Mouse (Mus musculus): ENCODE measurements around the gene Ece1. TPM values are rescaled to one million over a fixed set of nuclear protein-coding genes. Genes with fewer than 3 reads are reported as not detected.

Ece1 gene
- total and polyA plus RNA-seq, 3 experiments: 25.3 to 43.8 TPM; not detected in 1

GRCm38 (mm10) chr4:137902873-137903272, 40.8 kb downstream of the Ece1 start:
- Histone ChIP-seq H3K27me3 (ENCODE audit: control insufficient read depth in 1 of 2, insufficient read depth in 2 of 2, low read length in 2 of 2) (no peaks in the 10 kb centered on the region), H3K27ac (ENCODE audit: control insufficient read depth, low read depth, low read length) (no peak overlapping the region), H3K79me2 (ENCODE audit: control insufficient read depth, insufficient read depth, low read length, poor library complexity) (no peaks in the 10 kb centered on the region), H3K36me3 (ENCODE audit: control insufficient read depth in 1 of 2, insufficient read depth in 2 of 2, low read length in 2 of 2) (no peaks in the 10 kb centered on the region), H3K4me1 (ENCODE audit: control insufficient read depth in 1 of 2, insufficient read depth in 2 of 2, low read length in 2 of 2) (no peaks in the 10 kb centered on the region), H3K9ac (ENCODE audit: control insufficient read depth, low read depth, low read length, poor library complexity, severe bottlenecking) (no peak overlapping the region), H3K9me3 (replicated peaks; ENCODE audit: insufficient read depth, low read length) (no peaks in the 10 kb centered on the region), H3K4me3 (ENCODE audit: control insufficient read depth in 1 of 2, insufficient read depth in 1 of 2, low read depth in 2 of 2, low read length in 2 of 2) (no peak overlapping the region)
- DNase-seq (ENCODE audit: low read depth, low spot score): no peak
- TF ChIP-seq MAX (IDR thresholded peaks at IDR 0.05; ENCODE audit: low read length): no peak
- no peak for TF ChIP-seq POLR2AphosphoS5 (IDR thresholded peaks at IDR 0.05; ENCODE audit: borderline replicate concordance, low read depth, low read length)

GRCm38 (mm10) chr4:137904956-137905551, 43.0 kb downstream of the Ece1 start:
- DNase-seq (ENCODE audit: low read depth, low spot score): no peak
- TF ChIP-seq USF2 (IDR thresholded peaks at IDR 0.05; ENCODE audit: borderline replicate concordance in 1 of 2, insufficient read depth in 1 of 2, low read depth in 1 of 2, low read length in 2 of 2) (no peak), ELF1 (IDR thresholded peaks at IDR 0.05; ENCODE audit: low read depth, low read length) (no peak), EP300 (IDR thresholded peaks at IDR 0.05; ENCODE audit: low read depth in 1 of 2, low read length in 2 of 2) (no peak)
- Histone ChIP-seq H3K4me1 (ENCODE audit: control insufficient read depth in 1 of 2, insufficient read depth in 2 of 2, low read length in 2 of 2) (0 out of 4 replicates have a peak, but pooled peaks cover 0 to 3% of the 10 kb centered on the region in 2 experiments), H3K4me3 (ENCODE audit: control insufficient read depth in 1 of 2, insufficient read depth in 1 of 2, low read depth in 2 of 2, low read length in 2 of 2) (no peak overlapping the region), H3K9me3 (replicated peaks; ENCODE audit: insufficient read depth, low read length) (no peaks in the 10 kb centered on the region), H3K27ac (ENCODE audit: control insufficient read depth, low read depth, low read length) (no peak overlapping the region), H3K27me3 (ENCODE audit: control insufficient read depth in 1 of 2, insufficient read depth in 2 of 2, low read length in 2 of 2) (no peaks in the 10 kb centered on the region), H3K79me2 (ENCODE audit: control insufficient read depth, insufficient read depth, low read length, poor library complexity) (no peaks in the 10 kb centered on the region), H3K9ac (ENCODE audit: control insufficient read depth, low read depth, low read length, poor library complexity, severe bottlenecking) (no peak overlapping the region), H3K36me3 (ENCODE audit: control insufficient read depth in 1 of 2, insufficient read depth in 2 of 2, low read length in 2 of 2) (no peaks in the 10 kb centered on the region)

- Histone ChIP-seq H3K4me3 (ENCODE audit: control insufficient read depth in 1 of 2, insufficient read depth in 1 of 2, low read depth in 2 of 2, low read length in 2 of 2) (no peak overlapping the region), H3K79me2 (ENCODE audit: control insufficient read depth, insufficient read depth, low read length, poor library complexity) (no peaks in the 10 kb centered on the region), H3K4me1 (ENCODE audit: control insufficient read depth in 1 of 2, insufficient read depth in 2 of 2, low read length in 2 of 2) (0 out of 4 replicates have a peak, but pooled peaks cover 0 to 5% of the 10 kb centered on the region in 2 experiments), H3K9me3 (replicated peaks; ENCODE audit: insufficient read depth, low read length) (no peaks in the 10 kb centered on the region), H3K27ac (ENCODE audit: control insufficient read depth, low read depth, low read length) (no peak overlapping the region), H3K9ac (ENCODE audit: control insufficient read depth, low read depth, low read length, poor library complexity, severe bottlenecking) (no peak overlapping the region), H3K27me3 (ENCODE audit: control insufficient read depth in 1 of 2, insufficient read depth in 2 of 2, low read length in 2 of 2) (no peaks in the 10 kb centered on the region), H3K36me3 (ENCODE audit: control insufficient read depth in 1 of 2, insufficient read depth in 2 of 2, low read length in 2 of 2) (no peaks in the 10 kb centered on the region)
- no peak for DNase-seq (ENCODE audit: low read depth, low spot score)
- no peak for TF ChIP-seq MAFK (IDR thresholded peaks at IDR 0.05; ENCODE audit: borderline replicate concordance, low read depth, low read length)
- TF ChIP-seq KAT2A (conservative IDR thresholded peaks at IDR 0.05; ENCODE audit: low read depth, low read length): no peak
- TF ChIP-seq JUND (IDR thresholded peaks at IDR 0.05; ENCODE audit: low read depth, low read length): no peak
- no peak for TF ChIP-seq EP300 (IDR thresholded peaks at IDR 0.05; ENCODE audit: low read depth in 1 of 2, low read length in 2 of 2)
- no peak for TF ChIP-seq ETS1 (IDR thresholded peaks at IDR 0.05; ENCODE audit: low read depth, low read length)
- TF ChIP-seq CHD1 (IDR thresholded peaks at IDR 0.05; ENCODE audit: low read depth, low read length): no peak
- no peak for TF ChIP-seq MAX (IDR thresholded peaks at IDR 0.05; ENCODE audit: low read length)
- no peak for TF ChIP-seq E2F4 (IDR thresholded peaks at IDR 0.05; ENCODE audit: borderline replicate concordance, low read depth, low read length)
- no peak for TF ChIP-seq UBTF (IDR thresholded peaks at IDR 0.05; ENCODE audit: borderline replicate concordance, insufficient read depth, low read depth, low read length)
- no peak for TF ChIP-seq TAL1 (IDR thresholded peaks at IDR 0.05; ENCODE audit: low read length)
- TF ChIP-seq TBP (IDR thresholded peaks at IDR 0.05; ENCODE audit: low read depth, low read length): no peak
- TF ChIP-seq MXI1 (IDR thresholded peaks at IDR 0.05; ENCODE audit: low read depth, low read length): no peak
Measured at GRCm38 (mm10) chr4:137907979-137908378, 45.9 kb downstream of the Ece1 start.
